13 mouse cellular contexts compared by ENCODE assay signal in genomic region chr9:94239479-94240241, GRCm38 (mm10).
A peak's percentile ranks its signal among the peaks of the same experiment; 100 is the strongest.
DNase-seq lines count a peak whose midpoint lies in the region; ATAC-seq and TF ChIP-seq lines count a peak whose summit lies in the region.
"Had no signal": no experiment of that assay in that cellular context is flagged by ENCODE, and none has a peak within 500 bp of the region (broad histone marks: within the 10 kb centered on the region; RNA-seq: fewer than 3 reads in every experiment).

No protein-coding gene starts in this region.

- DNase-seq in stomach, postnatal 0 days (ENCODE audit: low spot score), result no peak
- peak; percentile 12 to 27 for DNase-seq in kidney, postnatal 36 days
- peak; percentile 25 for DNase-seq in retina, postnatal 1 day
- DNase-seq in c-Kit-positive CD71-positive TER-119-positive erythroid progenitor cells, embryonic 14.5 days (ENCODE audit: low spot score), result no peak
- no peak for DNase-seq in layer of hippocampus, adult 18-20 months (ENCODE audit: low spot score in 2 of 2)
- no peak for DNase-seq in heart, postnatal 14 days
- DNase-seq: gastrocnemius, adult 2 months had no signal

- 0 out of 2 replicates have a peak, but pooled peaks cover 2% of the 10 kb centered on the region for H3K4me1 ChIP-seq in stomach, embryonic 16.5 days (ENCODE audit: control insufficient read depth, insufficient read depth, low read length)
- no peaks in the 10 kb centered on the region for H3K4me1 ChIP-seq in stomach, postnatal 0 days (replicated peaks; ENCODE audit: control insufficient read depth, insufficient read depth)
- peaks cover 6% of the 10 kb centered on the region; the same call in 1 of the 2 replicates for H3K4me1 ChIP-seq in forebrain, embryonic 15.5 days
- H3K4me1 ChIP-seq: heart, embryonic 15.5 days; liver, embryonic 12.5 days had no signal

- TF ChIP-seq CTCF in stomach, postnatal 0 days (IDR thresholded peaks at IDR 0.05; ENCODE audit: low read depth), result no peak

- WGBS in stomach, embryonic 16.5 days, result 48% methylated on average over 8 of the region's 8 CpGs
- WGBS in stomach, postnatal 0 days, result 47% methylated on average over 8 of the region's 8 CpGs
- 60% methylated on average over 8 of the region's 8 CpGs for WGBS in forebrain, embryonic 15.5 days

- no peak for TF ChIP-seq EP300 in stomach, postnatal 0 days (optimal IDR thresholded peaks at IDR 0.05)

- no peak overlapping the region for H3K4me2 ChIP-seq in stomach, embryonic 16.5 days (ENCODE audit: low read depth, low read length)
- H3K4me2 ChIP-seq in stomach, postnatal 0 days (replicated peaks; ENCODE audit: low read depth), result no peak overlapping the region
- H3K4me2 ChIP-seq in forebrain, embryonic 15.5 days (replicated peaks), result no peak overlapping the region
- H3K4me2 ChIP-seq: heart, embryonic 15.5 days; liver, embryonic 12.5 days had no signal

- no peaks in the 10 kb centered on the region for H3K36me3 ChIP-seq in stomach, embryonic 16.5 days (ENCODE audit: control insufficient read depth, insufficient read depth, low read length)
- no peaks in the 10 kb centered on the region for H3K36me3 ChIP-seq in stomach, postnatal 0 days (ENCODE audit: control insufficient read depth, insufficient read depth, low read length)
- H3K36me3 ChIP-seq in forebrain, embryonic 15.5 days, result no peaks in the 10 kb centered on the region
- H3K36me3 ChIP-seq: heart, embryonic 15.5 days; liver, embryonic 12.5 days had no signal

- H3K9ac ChIP-seq in stomach, embryonic 16.5 days (ENCODE audit: low read length), result no peak overlapping the region
- H3K9ac ChIP-seq in stomach, postnatal 0 days (ENCODE audit: low read length), result no peak overlapping the region
- no peak overlapping the region for H3K9ac ChIP-seq in forebrain, embryonic 15.5 days (replicated peaks)
- H3K9ac ChIP-seq: heart, embryonic 15.5 days; liver, embryonic 12.5 days had no signal

- no peaks in the 10 kb centered on the region for H3K9me3 ChIP-seq in stomach, embryonic 16.5 days (replicated peaks; ENCODE audit: control insufficient read depth, low read length)
- no peaks in the 10 kb centered on the region for H3K9me3 ChIP-seq in stomach, postnatal 0 days (ENCODE audit: control insufficient read depth, low read length)
- H3K9me3 ChIP-seq in forebrain, embryonic 15.5 days, result no peaks in the 10 kb centered on the region
- H3K9me3 ChIP-seq: heart, embryonic 15.5 days; liver, embryonic 12.5 days; megakaryocyte, embryonic 14.5 days had no signal

- intact Hi-C loops in heart, postnatal 14 days (cut with DNase I), result no loop called here

- no peaks in the 10 kb centered on the region for H3K27me3 ChIP-seq in stomach, embryonic 16.5 days (ENCODE audit: control insufficient read depth, insufficient read depth, low read length)
- H3K27me3 ChIP-seq in stomach, postnatal 0 days (ENCODE audit: control insufficient read depth, insufficient read depth, low read length), result no peaks in the 10 kb centered on the region
- no peaks in the 10 kb centered on the region for H3K27me3 ChIP-seq in forebrain, embryonic 15.5 days
- H3K27me3 ChIP-seq: heart, embryonic 15.5 days; liver, embryonic 12.5 days; megakaryocyte, embryonic 14.5 days had no signal

- H3K4me3 ChIP-seq in stomach, embryonic 16.5 days (replicated peaks; ENCODE audit: low read length), result no peak overlapping the region
- H3K4me3 ChIP-seq in stomach, postnatal 0 days (ENCODE audit: low read depth, low read length), result no peak overlapping the region
- no peak overlapping the region for H3K4me3 ChIP-seq in forebrain, embryonic 15.5 days
- H3K4me3 ChIP-seq: gastrocnemius, adult 2 months; heart, embryonic 15.5 days; liver, embryonic 12.5 days; megakaryocyte, embryonic 14.5 days had no signal

- no peak for ATAC-seq in stomach, embryonic 16.5 days (ENCODE audit: insufficient read depth, low FRiP score)
- no peak for ATAC-seq in stomach, postnatal 0 days (ENCODE audit: low FRiP score, low TSS enrichment)
- peak; percentile 46; the same call in 1 of the 2 replicates for ATAC-seq in forebrain, embryonic 15.5 days (replicated peaks)
- ATAC-seq: intestine, embryonic 16.5 days; liver, embryonic 12.5 days had no signal

- H3K27ac ChIP-seq in stomach, embryonic 16.5 days (ENCODE audit: low read length), result peak overlapping the region; percentile 2; the same call in 1 of the 2 replicates
- no peak overlapping the region for H3K27ac ChIP-seq in stomach, postnatal 0 days (replicated peaks)
- no peak overlapping the region for H3K27ac ChIP-seq in forebrain, embryonic 15.5 days (replicated peaks)
- H3K27ac ChIP-seq: gastrocnemius, adult 2 months; heart, embryonic 15.5 days; liver, embryonic 12.5 days had no signal

Comparison
In these comparisons a context has a peak if more than half of its experiments do, and no peak if none do; other contexts are left out.
1. DNase-seq: peak in kidney, postnatal 36 days (2 of 2) and retina, postnatal 1 day (single experiment); none in stomach, postnatal 0 days (single experiment), c-Kit-positive CD71-positive TER-119-positive erythroid progenitor cells, embryonic 14.5 days (single experiment), layer of hippocampus, adult 18-20 months (0 of 2) and heart, postnatal 14 days (0 of 2).